Comparison of ENCODE assay signal across 8 mouse cellular contexts in the genomic region with DNA sequence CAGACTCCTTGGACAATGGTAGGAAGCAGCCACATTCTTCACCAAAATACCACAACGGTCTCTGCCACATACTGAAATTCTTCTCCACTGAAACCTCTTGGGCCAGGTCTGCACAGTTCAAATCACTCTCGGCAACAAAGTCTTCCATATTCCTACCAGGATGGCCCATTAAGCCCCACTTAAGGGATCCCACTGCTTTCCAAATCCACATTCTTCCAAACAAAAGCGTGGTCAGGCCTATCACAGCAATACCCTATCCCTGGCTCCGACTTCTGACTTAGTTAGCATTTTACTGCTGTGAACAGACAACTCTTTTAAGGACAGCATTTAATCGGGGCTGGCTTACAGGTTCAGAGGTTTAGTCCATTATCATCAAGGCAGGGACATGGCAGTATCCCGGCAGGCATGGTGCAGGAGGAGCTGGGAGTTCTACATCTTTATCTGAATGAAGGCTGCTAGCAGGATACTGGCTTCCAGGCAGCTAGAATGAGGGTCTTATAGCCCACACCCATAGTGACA. TPM values are rescaled to one million over a fixed set of nuclear protein-coding genes. Genes with fewer than 3 reads are reported as not detected.
DNase-seq lines count a peak whose midpoint lies in the region; ATAC-seq lines count a peak whose summit lies in the region.

A gene (minus strand): TSS at position 469 of the 519 bp plus-strand sequence.

- no peak for ATAC-seq in granulocyte monocyte progenitor cell, adult 5-6 weeks (replicated peaks; ENCODE audit: poor library complexity, severe bottlenecking)
- ATAC-seq in neutrophil, adult 5-6 weeks (ENCODE audit: extremely low read depth, insufficient number of reproducible peaks, low FRiP score, poor library complexity, severe bottlenecking), result no peak

- DNase-seq in layer of hippocampus, adult 8-10 months (ENCODE audit: low spot score in 2 of 2), result no peak
- no peak for DNase-seq in layer of hippocampus, adult 11-12 months (ENCODE audit: low spot score)
- DNase-seq in adrenal gland, adult 2 months, result no peak
- DNase-seq in layer of hippocampus, postnatal 25 days (ENCODE audit: extremely low spot score in 1 of 2, low spot score in 1 of 2), result no peak
- DNase-seq in spleen, postnatal 10 days (ENCODE audit: low spot score in 2 of 2), result no peak
- DNase-seq in lung, postnatal 36 days, result no peak

RNA-seq across cellular contexts. Expression of the gene that starts here (rescaled TPM):
- 10 to 100 TPM; 37.7 to 56.4 (median 40.0) TPM for total RNA-seq in layer of hippocampus, adult 8-10 months (2022)
- 10 to 100 TPM; 28.0 TPM for total RNA-seq in adrenal gland, adult 2 months (2021)
- 6.2 and 15.6 TPM in 2 replicates for polyA plus RNA-seq in adrenal gland, adult 2 months (2012; rRNA removed)
- total RNA-seq in granulocyte monocyte progenitor cell, adult 5-6 weeks (2014; fragmentation: Nextera tagmentation), result 18.0 and 27.8 TPM in 2 replicates
- 27.3 and 58.6 TPM in 2 replicates for total RNA-seq in granulocyte monocyte progenitor cell, adult 5-6 weeks (2017)
- 10 to 100 TPM; 26.8 to 40.8 TPM for total RNA-seq in layer of hippocampus, postnatal 25 days (2021)
- total RNA-seq in neutrophil, adult 5-6 weeks (2017), result 17.3 and 21.6 TPM in 2 replicates
